Mouse (Mus musculus) heart, embryonic 12.5 days (tissue): Measurements from ENCODE around the gene Rasl11a. TPM values are rescaled to one million over a fixed set of nuclear protein-coding genes. Genes with fewer than 3 reads are reported as not detected.
"Not testable (repeated sequence)": the region's sequence is repeated elsewhere in the genome, so short reads cannot be mapped to it uniquely, and the experiment has no call there.

Experiments
- ATAC-seq: fragments of 200-750 bp; cut with Nextera tagmentation; 2 replicates; pipeline ENCODE4 v1.8.0; 2017; ENCODE audit warnings: moderate TSS enrichment, moderate library complexity; ENCODE audit not compliant: insufficient number of reproducible peaks, low FRiP score
- H3K27ac ChIP-seq: fragments of 300-500 bp; sonication (generic); 2 replicates; pipeline ENCODE4 v1.5.1; 2016; ENCODE audit warnings: mild to moderate bottlenecking, moderate library complexity; ENCODE audit not compliant: poor library complexity, severe bottlenecking
- H3K27me3 ChIP-seq: fragments of 300-500 bp; sonication (generic); replicated peaks from 2 replicates; pipeline ENCODE4 v1.6.1; 2016; ENCODE audit warnings: mild to moderate bottlenecking, moderate library complexity
- H3K36me3 ChIP-seq: fragments of 300-500 bp; sonication (generic); 2 replicates; pipeline ENCODE4 v1.6.1; 2016; ENCODE audit warnings: mild to moderate bottlenecking, moderate library complexity
- H3K4me1 ChIP-seq: fragments of 300-500 bp; sonication (generic); replicated peaks from 2 replicates; pipeline ENCODE4 v1.6.1; 2016; ENCODE audit warnings: mild to moderate bottlenecking
- H3K4me2 ChIP-seq: fragments of 300-500 bp; sonication (generic); 2 replicates; pipeline ENCODE4 v1.6.1; 2016; ENCODE audit warnings: mild to moderate bottlenecking, moderate library complexity
- H3K4me3 ChIP-seq: fragments of 300-500 bp; sonication (generic); 2 replicates; pipeline ENCODE4 v1.5.1; 2016; ENCODE audit warnings: mild to moderate bottlenecking
- H3K9ac ChIP-seq: fragments of 300-500 bp; sonication (generic); 2 replicates; pipeline ENCODE4 v1.6.1; 2016; ENCODE audit warnings: mild to moderate bottlenecking, moderate library complexity
- H3K9me3 ChIP-seq: fragments of 300-500 bp; sonication (generic); replicated peaks from 2 replicates; pipeline ENCODE4 v1.6.1; 2016; ENCODE audit warnings: mild to moderate bottlenecking, moderate library complexity
- WGBS: fragments of 180-500 bp; shearing (Covaris S2); methylation state at CpG from one replicate; pipeline ENCODE4 v1.1.7; 2016; 5-methylcytosine and 5-hydroxymethylcytosine counted together
- polyA plus RNA-seq: library from polyadenylated mRNA; unstranded; fragments of >200 nt; fragmentation: Nextera tagmentation; extraction: Ambion mirVana; gene quantifications from 2 replicates; pipeline ENCODE4 v1.2.1, GENCODE M21; 2016

The Rasl11a gene
- polyA plus RNA-seq, 1 experiment from 2014 or later = 10.3 TPM

GRCm38 (mm10) chr5:146867246-146867945, 22.5 kb downstream of the Rasl11a start:
- H3K27ac ChIP-seq = peak overlapping the region; percentile 82
- H3K27me3 ChIP-seq = no peaks in the 10 kb centered on the region
- H3K9ac ChIP-seq = peak overlapping the region; percentile 62
- no peaks in the 10 kb centered on the region for H3K36me3 ChIP-seq
- peaks cover 18% of the 10 kb centered on the region for H3K4me1 ChIP-seq
- WGBS = 3% methylated on average over 19 of the region's 19 CpGs
- peak; percentile 67 for ATAC-seq
- peak overlapping the region; percentile 46 for H3K4me3 ChIP-seq
- peak overlapping the region; percentile 81 for H3K4me2 ChIP-seq
- peaks cover 13% of the 10 kb centered on the region; the same call in 1 of the 2 replicates for H3K9me3 ChIP-seq

GRCm38 (mm10) chr5:146867946-146868314, 23.1 kb downstream of the Rasl11a start:
- Histone ChIP-seq H3K9me3 (peaks cover 13% of the 10 kb centered on the region; the same call in 1 of the 2 replicates), H3K9ac (peak overlapping the region; percentile 62; the same call in 1 of the 2 replicates), H3K36me3 (no peaks in the 10 kb centered on the region), H3K4me3 (peak overlapping the region; percentile 46), H3K4me1 (peaks cover 18% of the 10 kb centered on the region), H3K27me3 (no peaks in the 10 kb centered on the region), H3K4me2 (peak overlapping the region; percentile 81), H3K27ac (peak overlapping the region; percentile 82)
- 3% methylated on average over 4 of the region's 4 CpGs for WGBS
- peak; percentile 34; the same call in 1 of the 2 replicates for ATAC-seq

GRCm38 (mm10) chr5:146872981-146873631, 28.2 kb downstream of the Rasl11a start:
- Histone ChIP-seq H3K9me3 (peaks cover 17% of the 10 kb centered on the region), H3K4me3 (no peak overlapping the region), H3K4me1 (peaks cover 3% of the 10 kb centered on the region; the same call in 1 of the 2 replicates), H3K27me3 (no peaks in the 10 kb centered on the region), H3K4me2 (no peak overlapping the region), H3K36me3 (no peaks in the 10 kb centered on the region), H3K9ac (no peak overlapping the region), H3K27ac (no peak overlapping the region)
- WGBS = 70% methylated on average over 5 of the region's 5 CpGs
- ATAC-seq = no peak

- Histone ChIP-seq H3K36me3 (no peaks in the 10 kb centered on the region), H3K4me3 (no peak overlapping the region), H3K9ac (no peak overlapping the region), H3K27me3 (no peaks in the 10 kb centered on the region), H3K27ac (no peak overlapping the region), H3K4me2 (no peak overlapping the region), H3K9me3 (peaks cover 13% of the 10 kb centered on the region), H3K4me1 (no peaks in the 10 kb centered on the region)
- 75% methylated on average over 2 of the region's 2 CpGs for WGBS
- no peak for ATAC-seq
Observed at GRCm38 (mm10) chr5:146876024-146876423, 31.2 kb downstream of the Rasl11a start.

GRCm38 (mm10) chr5:146877882-146878281, 33.0 kb downstream of the Rasl11a start:
- ATAC-seq = not testable (repeated sequence)
- WGBS = 76% methylated on average over 5 of the region's 6 CpGs

GRCm38 (mm10) chr5:146882261-146882660, 37.4 kb downstream of the Rasl11a start:
- no peaks in the 10 kb centered on the region; the same call in 1 of the 2 replicates for H3K9me3 ChIP-seq
- no peak for ATAC-seq
- no peak overlapping the region for H3K4me2 ChIP-seq
- WGBS = 79% methylated on average over 6 of the region's 6 CpGs
- H3K27me3 ChIP-seq = no peaks in the 10 kb centered on the region
- H3K27ac ChIP-seq = no peak overlapping the region
- no peaks in the 10 kb centered on the region for H3K36me3 ChIP-seq
- no peak overlapping the region for H3K9ac ChIP-seq
- no peak overlapping the region for H3K4me3 ChIP-seq
- H3K4me1 ChIP-seq = no peaks in the 10 kb centered on the region

More at GRCm38 (mm10) chr5:146877882-146878281, 33.0 kb downstream of the Rasl11a start:
- not testable (repeated sequence) for H3K9ac ChIP-seq, H3K36me3 ChIP-seq, H3K4me1 ChIP-seq, H3K9me3 ChIP-seq, H3K27me3 ChIP-seq, H3K4me2 ChIP-seq, H3K4me3 ChIP-seq, H3K27ac ChIP-seq

- Histone ChIP-seq H3K4me2 (no peak overlapping the region), H3K36me3 (no peaks in the 10 kb centered on the region), H3K9ac (no peak overlapping the region), H3K4me3 (no peak overlapping the region), H3K27ac (no peak overlapping the region), H3K27me3 (no peaks in the 10 kb centered on the region), H3K9me3 (no peaks in the 10 kb centered on the region; the same call in 1 of the 2 replicates), H3K4me1 (no peaks in the 10 kb centered on the region)
- WGBS = 71% methylated on average over 7 of the region's 7 CpGs
- no peak for ATAC-seq
Observed at GRCm38 (mm10) chr5:146883053-146883452, 38.2 kb downstream of the Rasl11a start.

- no peaks in the 10 kb centered on the region for H3K4me1 ChIP-seq
- H3K36me3 ChIP-seq = no peaks in the 10 kb centered on the region
- H3K4me3 ChIP-seq = no peak overlapping the region
- ATAC-seq = no peak
- no peaks in the 10 kb centered on the region for H3K27me3 ChIP-seq
- H3K4me2 ChIP-seq = no peak overlapping the region
- H3K9ac ChIP-seq = no peak overlapping the region
- 81% methylated on average over 15 of the region's 15 CpGs for WGBS
- no peaks in the 10 kb centered on the region; the same call in 1 of the 2 replicates for H3K9me3 ChIP-seq
- H3K27ac ChIP-seq = no peak overlapping the region
Observed at GRCm38 (mm10) chr5:146883486-146884272, 38.8 kb downstream of the Rasl11a start.

GRCm38 (mm10) chr5:146891127-146891526, 46.3 kb downstream of the Rasl11a start:
- H3K9me3 ChIP-seq = no peaks in the 10 kb centered on the region
- H3K27me3 ChIP-seq = no peaks in the 10 kb centered on the region
- no peaks in the 10 kb centered on the region for H3K36me3 ChIP-seq
- H3K27ac ChIP-seq = no peak overlapping the region
- H3K4me3 ChIP-seq = no peak overlapping the region
- no peak for ATAC-seq
- H3K4me1 ChIP-seq = no peaks in the 10 kb centered on the region; the same call in 1 of the 2 replicates
- peak overlapping the region; percentile 52 for H3K4me2 ChIP-seq
- H3K9ac ChIP-seq = no peak overlapping the region
- 11% methylated on average over 14 of the region's 14 CpGs for WGBS

- no peak overlapping the region for H3K4me2 ChIP-seq
- no peak overlapping the region for H3K9ac ChIP-seq
- no peak for ATAC-seq
- no peaks in the 10 kb centered on the region; the same call in 1 of the 2 replicates for H3K4me1 ChIP-seq
- WGBS = 80% methylated on average over 4 of the region's 4 CpGs
- no peak overlapping the region for H3K4me3 ChIP-seq
- H3K27me3 ChIP-seq = no peaks in the 10 kb centered on the region
- no peaks in the 10 kb centered on the region for H3K9me3 ChIP-seq
- H3K27ac ChIP-seq = no peak overlapping the region
- no peaks in the 10 kb centered on the region for H3K36me3 ChIP-seq
Observed at GRCm38 (mm10) chr5:146892904-146893303, 48.0 kb downstream of the Rasl11a start.
